9 mouse cellular contexts compared by ENCODE assay signal in genomic region chr2:71191391-71192194, GRCm38 (mm10). TPM values are rescaled to one million over a fixed set of nuclear protein-coding genes. Genes with fewer than 3 reads are reported as not detected.
A peak's percentile ranks its signal among the peaks of the same experiment; 100 is the strongest.
DNase-seq lines count a peak whose midpoint lies in the region; ATAC-seq and TF ChIP-seq lines count a peak whose summit lies in the region.
"Had no signal": no experiment of that assay in that cellular context is flagged by ENCODE, and none has a peak within 500 bp of the region (broad histone marks: within the 10 kb centered on the region; RNA-seq: fewer than 3 reads in every experiment).

No protein-coding gene starts in this region.

- no peak for TF ChIP-seq CTCF in kidney, postnatal 0 days (IDR thresholded peaks at IDR 0.05; ENCODE audit: low read depth)

- no peaks in the 10 kb centered on the region for H3K27me3 ChIP-seq in kidney, postnatal 0 days (ENCODE audit: insufficient read depth, low read length)
- H3K27me3 ChIP-seq in embryonic facial prominence, embryonic 14.5 days (replicated peaks; ENCODE audit: control insufficient read depth, insufficient read depth, low read length), result no peaks in the 10 kb centered on the region
- H3K27me3 ChIP-seq in hindbrain, embryonic 11.5 days (ENCODE audit: control insufficient read depth, insufficient read depth, low read length), result no peaks in the 10 kb centered on the region
- H3K27me3 ChIP-seq in neural tube, embryonic 12.5 days (replicated peaks), result no peaks in the 10 kb centered on the region

- no peaks in the 10 kb centered on the region for H3K9me3 ChIP-seq in kidney, postnatal 0 days (replicated peaks; ENCODE audit: low read length)
- no peaks in the 10 kb centered on the region for H3K9me3 ChIP-seq in embryonic facial prominence, embryonic 14.5 days (ENCODE audit: control insufficient read depth, low read length)
- H3K9me3 ChIP-seq in hindbrain, embryonic 11.5 days (ENCODE audit: control insufficient read depth, low read length), result no peaks in the 10 kb centered on the region
- H3K9me3 ChIP-seq in neural tube, embryonic 12.5 days, result no peaks in the 10 kb centered on the region

- no peak overlapping the region for H3K27ac ChIP-seq in kidney, postnatal 0 days
- H3K27ac ChIP-seq in embryonic facial prominence, embryonic 14.5 days (replicated peaks; ENCODE audit: low read depth, low read length), result no peak overlapping the region
- no peak overlapping the region for H3K27ac ChIP-seq in hindbrain, embryonic 11.5 days (ENCODE audit: low read depth, low read length)
- no peak overlapping the region for H3K27ac ChIP-seq in neural tube, embryonic 12.5 days

- WGBS in kidney, postnatal 0 days, result 17% methylated on average over 16 of the region's 16 CpGs
- 14% methylated on average over 16 of the region's 16 CpGs for WGBS in embryonic facial prominence, embryonic 14.5 days
- 29% methylated on average over 16 of the region's 16 CpGs for WGBS in hindbrain, embryonic 11.5 days
- WGBS in neural tube, embryonic 12.5 days, result 27% methylated on average over 16 of the region's 16 CpGs

- no peak overlapping the region for H3K4me3 ChIP-seq in kidney, postnatal 0 days (replicated peaks; ENCODE audit: low read depth, low read length)
- peak overlapping the region; percentile 4; the same call in 1 of the 2 replicates for H3K4me3 ChIP-seq in embryonic facial prominence, embryonic 14.5 days (ENCODE audit: low read depth, low read length)
- H3K4me3 ChIP-seq in hindbrain, embryonic 11.5 days (ENCODE audit: low read depth, low read length), result no peak overlapping the region
- no peak overlapping the region for H3K4me3 ChIP-seq in neural tube, embryonic 12.5 days

- no peaks in the 10 kb centered on the region for H3K36me3 ChIP-seq in kidney, postnatal 0 days (ENCODE audit: insufficient read depth, low read length)
- H3K36me3 ChIP-seq in embryonic facial prominence, embryonic 14.5 days (ENCODE audit: control insufficient read depth, insufficient read depth, low read length), result no peaks in the 10 kb centered on the region
- H3K36me3 ChIP-seq in hindbrain, embryonic 11.5 days (ENCODE audit: control insufficient read depth, insufficient read depth, low read length), result no peaks in the 10 kb centered on the region
- H3K36me3 ChIP-seq in neural tube, embryonic 12.5 days, result no peaks in the 10 kb centered on the region

- intact Hi-C loops in gastrocnemius, postnatal 14 days (cut with DNase I; ENCODE audit: low total_unique reads), result no loop called here

- peak overlapping the region; percentile 44 for H3K4me2 ChIP-seq in kidney, postnatal 0 days (ENCODE audit: low read length)
- H3K4me2 ChIP-seq in embryonic facial prominence, embryonic 14.5 days (ENCODE audit: low read depth, low read length), result peak overlapping the region; percentile 50
- H3K4me2 ChIP-seq in hindbrain, embryonic 11.5 days (replicated peaks; ENCODE audit: low read depth, low read length), result no peak overlapping the region; the same call in 1 of the 2 replicates
- peak overlapping the region; percentile 30 for H3K4me2 ChIP-seq in neural tube, embryonic 12.5 days (replicated peaks)

- no peak overlapping the region for H3K9ac ChIP-seq in kidney, postnatal 0 days (ENCODE audit: low read depth, low read length)
- H3K9ac ChIP-seq in embryonic facial prominence, embryonic 14.5 days (ENCODE audit: low read depth, low read length), result no peak overlapping the region
- H3K9ac ChIP-seq in hindbrain, embryonic 11.5 days (ENCODE audit: low read depth, low read length), result peak overlapping the region; percentile 21; the same call in 1 of the 2 replicates
- no peak overlapping the region for H3K9ac ChIP-seq in neural tube, embryonic 12.5 days

- no peak for DNase-seq in kidney, postnatal 0 days (ENCODE audit: low spot score)
- DNase-seq in kidney, adult 18-20 months, result no peak
- DNase-seq in embryonic facial prominence, embryonic 14.5 days (ENCODE audit: low spot score), result peak; percentile 47
- peak; percentile 12 for DNase-seq in hindbrain, embryonic 11.5 days (ENCODE audit: low spot score)
- no peak for DNase-seq in frontal cortex, postnatal 14 days (ENCODE audit: low spot score in 2 of 2)
- DNase-seq in gastrocnemius, postnatal 14 days, result no peak
- DNase-seq: right cerebral cortex, postnatal 4 days had no signal

- ATAC-seq in kidney, postnatal 0 days (replicated peaks; ENCODE audit: low FRiP score, low read depth), result no peak
- ATAC-seq in embryonic facial prominence, embryonic 14.5 days (ENCODE audit: low read depth), result peak; percentile 51; the same call in 1 of the 2 replicates
- no peak for ATAC-seq in hindbrain, embryonic 11.5 days (ENCODE audit: low FRiP score)
- ATAC-seq in neural tube, embryonic 12.5 days (ENCODE audit: low FRiP score, low read depth), result 0 out of 2 replicates have a peak, but pooled peaks have one; percentile 44
- ATAC-seq: intestine, postnatal 0 days had no signal

- H3K4me1 ChIP-seq in kidney, postnatal 0 days (replicated peaks; ENCODE audit: insufficient read depth, low read length), result no peaks in the 10 kb centered on the region
- H3K4me1 ChIP-seq in embryonic facial prominence, embryonic 14.5 days (ENCODE audit: control insufficient read depth, insufficient read depth, low read length), result peaks cover 13% of the 10 kb centered on the region
- H3K4me1 ChIP-seq in hindbrain, embryonic 11.5 days (replicated peaks; ENCODE audit: control insufficient read depth, insufficient read depth, low read length), result no peaks in the 10 kb centered on the region
- H3K4me1 ChIP-seq in neural tube, embryonic 12.5 days, result peaks cover 3% of the 10 kb centered on the region; the same call in 1 of the 2 replicates

RNA-seq across cellular contexts. Expression of gene Dync1i2, which starts 19.9 kb away (rescaled TPM):
- polyA plus RNA-seq in kidney, postnatal 0 days (2015; fragmentation: Nextera tagmentation; extraction: Ambion mirVana), result 80.9 and 88.8 TPM in 2 replicates
- polyA plus RNA-seq in embryonic facial prominence, embryonic 14.5 days (2014; fragmentation: Nextera tagmentation; extraction: Ambion mirVana), result 103 and 105 TPM in 2 replicates
- 166 and 195 TPM in 2 replicates for polyA plus RNA-seq in hindbrain, embryonic 11.5 days (2014; fragmentation: Nextera tagmentation; extraction: Ambion mirVana)
- polyA plus RNA-seq in neural tube, embryonic 12.5 days (2016; fragmentation: Nextera tagmentation; extraction: Ambion mirVana), result 163 and 180 TPM in 2 replicates
- total RNA-seq in gastrocnemius, postnatal 14 days (2021), result 10 to 100 TPM; 44.4 to 45.1 TPM

Comparison
In these comparisons a context has a peak if more than half of its experiments do, and no peak if none do; other contexts are left out.
1. ATAC-seq: peak in embryonic facial prominence, embryonic 14.5 days (single experiment) and neural tube, embryonic 12.5 days (single experiment); none in kidney, postnatal 0 days (single experiment) and hindbrain, embryonic 11.5 days (single experiment).
2. DNase-seq: peak in embryonic facial prominence, embryonic 14.5 days (single experiment) and hindbrain, embryonic 11.5 days (single experiment); none in kidney, postnatal 0 days (single experiment), kidney, adult 18-20 months (single experiment), frontal cortex, postnatal 14 days (0 of 2) and gastrocnemius, postnatal 14 days (single experiment).